In the genomic region with DNA sequence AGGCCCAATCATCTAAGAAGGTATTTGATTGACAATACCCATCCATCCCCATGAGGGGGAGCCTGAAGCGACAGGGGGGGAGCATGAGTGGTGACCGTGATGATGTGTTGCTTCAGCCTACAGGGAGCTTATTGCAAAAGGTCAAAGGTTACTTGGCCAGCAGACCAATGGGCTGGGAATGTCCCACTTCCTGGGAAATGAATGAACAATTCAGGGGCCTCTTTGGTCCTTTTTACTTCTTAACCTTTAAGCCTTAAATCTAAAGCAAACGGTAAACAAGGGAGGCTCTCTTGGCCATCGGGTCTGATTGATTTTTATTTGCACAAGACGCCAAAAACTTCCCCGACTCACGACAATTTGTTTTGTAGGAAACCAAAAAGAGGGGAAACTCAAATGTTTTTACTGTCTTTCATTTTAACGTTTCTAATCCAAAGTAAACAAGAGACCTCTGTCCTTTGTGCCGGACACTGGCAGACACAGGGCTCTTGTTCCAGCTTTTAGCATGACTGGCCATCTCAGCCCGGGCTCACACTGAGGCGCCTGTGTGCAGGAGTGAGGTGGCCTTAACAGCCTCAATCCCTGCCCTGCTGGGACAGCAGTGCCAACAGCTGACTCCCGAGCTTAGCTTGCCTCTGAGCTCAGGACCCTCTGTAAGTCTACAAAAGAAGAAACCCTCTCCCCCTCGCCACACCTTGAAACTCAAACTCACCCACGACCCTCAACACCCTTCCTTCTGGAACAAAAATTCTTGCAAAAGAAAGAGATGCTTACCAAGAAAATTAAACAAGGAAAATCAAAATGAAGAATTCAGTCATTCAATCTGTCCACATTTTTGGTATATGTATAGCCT, we compare ENCODE assay signal across 18 mouse cellular contexts. TPM values are rescaled to one million over a fixed set of nuclear protein-coding genes. Genes with fewer than 3 reads are reported as not detected.
DNase-seq lines count a peak whose midpoint lies in the region; ATAC-seq lines count a peak whose summit lies in the region.
"Had no signal": no experiment of that assay in that cellular context is flagged by ENCODE, and none has a peak within 500 bp of the region (broad histone marks: within the 10 kb centered on the region; RNA-seq: fewer than 3 reads in every experiment).

No protein-coding gene starts in this region.

- ATAC-seq in megakaryocyte-erythroid progenitor cell, adult 5-6 weeks (replicated peaks; ENCODE audit: low FRiP score, low TSS enrichment, poor library complexity, severe bottlenecking) = no peak
- ATAC-seq: forebrain, embryonic 13.5 days had no signal

- H3K4me3 ChIP-seq in heart, embryonic 10.5 days = no peak overlapping the region
- H3K4me3 ChIP-seq: forebrain, embryonic 13.5 days; heart, embryonic 13.5 days had no signal

- H3K27me3 ChIP-seq in heart, embryonic 10.5 days (ENCODE audit: insufficient read depth, poor library complexity, severe bottlenecking) = peaks cover 3% of the 10 kb centered on the region

- peak; percentile 69 for DNase-seq in heart, embryonic 10.5 days (ENCODE audit: low spot score)
- DNase-seq in heart, postnatal 36 days = no peak
- DNase-seq in layer of hippocampus, adult 8-10 months (ENCODE audit: low spot score in 2 of 2) = peak; percentile 58
- DNase-seq in layer of hippocampus, postnatal 14 days (ENCODE audit: low spot score in 2 of 2) = no peak
- peak; percentile 47 for DNase-seq in right cerebral cortex, adult 18-20 months
- DNase-seq in right cerebral cortex, postnatal 36 days (ENCODE audit: low spot score in 2 of 2) = no peak
- DNase-seq: adrenal gland, postnatal 10 days; cerebellum, postnatal 14 days; gastrocnemius, postnatal 10 days; kidney, postnatal 14 days; lung, embryonic 14.5 days had no signal

- H3K27ac ChIP-seq in heart, embryonic 10.5 days = no peak overlapping the region; the same call in 1 of the 2 replicates
- H3K27ac ChIP-seq: forebrain, embryonic 13.5 days; heart, embryonic 13.5 days; hindbrain, embryonic 14.5 days; stomach, postnatal 0 days had no signal

- intact Hi-C loops in heart, postnatal 36 days (cut with DNase I) = no loop called here

- H3K36me3 ChIP-seq in heart, embryonic 10.5 days = no peaks in the 10 kb centered on the region
- H3K36me3 ChIP-seq: G1E; heart, embryonic 13.5 days had no signal

- H3K9me3 ChIP-seq in heart, embryonic 10.5 days = no peaks in the 10 kb centered on the region
- H3K9me3 ChIP-seq: forebrain, embryonic 13.5 days; G1E; heart, embryonic 13.5 days had no signal

- H3K4me1 ChIP-seq in heart, embryonic 10.5 days = no peaks in the 10 kb centered on the region
- H3K4me1 ChIP-seq: forebrain, embryonic 13.5 days; heart, embryonic 13.5 days had no signal

- 60% methylated on average over 14 of the region's 14 CpGs for WGBS in heart, embryonic 10.5 days

RNA-seq across cellular contexts. Expression of a gene that starts 8.7 kb away (rescaled TPM):
- 3.2 and 3.7 TPM in 2 replicates for polyA plus RNA-seq in heart, embryonic 10.5 days (2016; fragmentation: Nextera tagmentation; extraction: Ambion mirVana)
- 1 to 10 TPM; 1.1 to 1.4 TPM for total RNA-seq in heart, postnatal 36 days (2021)
- 10 to 100 TPM; 24.5 to 29.9 (median 26.2) TPM for total RNA-seq in layer of hippocampus, adult 8-10 months (2022)
- total RNA-seq in layer of hippocampus, postnatal 14 days (2021) = 10 to 100 TPM; 38.1 to 42.4 TPM
- total RNA-seq in megakaryocyte-erythroid progenitor cell, adult 5-6 weeks (2014; fragmentation: Nextera tagmentation) = 0.81 and 3.9 TPM in 2 replicates
- 0.38 and 2.3 TPM in 2 replicates for total RNA-seq in megakaryocyte-erythroid progenitor cell, adult 5-6 weeks (2017)
- total RNA-seq: monocyte, adult 5-6 weeks had no signal

Comparison
In these comparisons a context has a peak if more than half of its experiments do, and no peak if none do; other contexts are left out.
1. DNase-seq: peak in heart, embryonic 10.5 days (single experiment), layer of hippocampus, adult 8-10 months (2 of 2) and right cerebral cortex, adult 18-20 months (single experiment); none in heart, postnatal 36 days (0 of 2), layer of hippocampus, postnatal 14 days (0 of 2) and right cerebral cortex, postnatal 36 days (0 of 2).
2. RNA of a gene that starts 8.7 kb away (total RNA-seq): 38.1 to 42.4 TPM in layer of hippocampus, postnatal 14 days and 24.5 to 29.9 TPM in layer of hippocampus, adult 8-10 months; 0.38 to 3.9 TPM in megakaryocyte-erythroid progenitor cell, adult 5-6 weeks and 1.1 to 1.4 TPM in heart, postnatal 36 days; every median in the first group is over 4 times any median in the second.